Mouse (Mus musculus) neural tube, embryonic 15.5 days (tissue): ENCODE measurements around the gene Slc43a3. TPM values are rescaled to one million over a fixed set of nuclear protein-coding genes. Genes with fewer than 3 reads are reported as not detected.

Experiments used
- ATAC-seq: fragments of 200-750 bp; cut with Nextera tagmentation; 2 replicates; pipeline ENCODE4 v1.8.0; 2017; ENCODE audit warnings: mild to moderate bottlenecking, moderate TSS enrichment, moderate library complexity; ENCODE audit not compliant: low FRiP score
- H3K27ac ChIP-seq: fragments of 300-500 bp; sonication (generic); replicated peaks from 2 replicates; pipeline ENCODE4 v1.5.1; 2015; ENCODE audit warnings: mild to moderate bottlenecking, inconsistent platforms
- H3K27me3 ChIP-seq: fragments of 300-500 bp; sonication (generic); replicated peaks from 2 replicates; pipeline ENCODE4 v1.6.1; 2015; ENCODE audit warnings: inconsistent platforms
- H3K36me3 ChIP-seq: fragments of 300-500 bp; sonication (generic); 2 replicates; pipeline ENCODE4 v1.6.1; 2015; ENCODE audit warnings: inconsistent platforms
- H3K4me1 ChIP-seq: fragments of 300-500 bp; sonication (generic); 2 replicates; pipeline ENCODE4 v1.6.1; 2015; ENCODE audit warnings: inconsistent platforms
- H3K4me2 ChIP-seq: fragments of 300-500 bp; sonication (generic); 2 replicates; pipeline ENCODE4 v1.6.1; 2015; ENCODE audit warnings: inconsistent platforms, mild to moderate bottlenecking, moderate library complexity
- H3K4me3 ChIP-seq: fragments of 300-500 bp; sonication (generic); replicated peaks from 2 replicates; pipeline ENCODE4 v1.5.1; 2015; ENCODE audit warnings: mild to moderate bottlenecking, inconsistent platforms
- H3K9ac ChIP-seq: fragments of 300-500 bp; sonication (generic); replicated peaks from 2 replicates; pipeline ENCODE4 v1.6.1; 2015; ENCODE audit warnings: mild to moderate bottlenecking, inconsistent platforms
- H3K9me3 ChIP-seq: fragments of 300-500 bp; sonication (generic); replicated peaks from 2 replicates; pipeline ENCODE4 v1.6.1; 2016; ENCODE audit warnings: inconsistent platforms
- WGBS: fragments of 180-500 bp; shearing (Covaris S2); methylation state at CpG from one replicate; pipeline ENCODE4 v1.1.7; 2015; ENCODE audit warnings: mixed read lengths; 5-methylcytosine and 5-hydroxymethylcytosine counted together
- polyA plus RNA-seq: library from polyadenylated mRNA; unstranded; fragments of >200 nt; fragmentation: Nextera tagmentation; extraction: Ambion mirVana; gene quantifications from 2 replicates; pipeline ENCODE4 v1.2.1, GENCODE M21; 2015

Gene Slc43a3
- polyA plus RNA-seq, 1 experiment from 2014 or later: 5.7 TPM

GRCm38 (mm10) chr2:84958588-84959264, 22.3 kb downstream of the Slc43a3 start:
- H3K36me3 ChIP-seq: no peaks in the 10 kb centered on the region

GRCm38 (mm10) chr2:84961300-84961699, 24.9 kb downstream of the Slc43a3 start:
- no peaks in the 10 kb centered on the region for H3K4me1 ChIP-seq
- H3K4me3 ChIP-seq: no peak overlapping the region
- H3K27me3 ChIP-seq: no peaks in the 10 kb centered on the region
- WGBS: 70% methylated on average over 2 of the region's 2 CpGs
- ATAC-seq: no peak
- no peak overlapping the region for H3K27ac ChIP-seq
- no peaks in the 10 kb centered on the region for H3K36me3 ChIP-seq
- no peak overlapping the region for H3K9ac ChIP-seq
- H3K4me2 ChIP-seq: no peak overlapping the region
- H3K9me3 ChIP-seq: no peaks in the 10 kb centered on the region

More at GRCm38 (mm10) chr2:84958588-84959264, 22.3 kb downstream of the Slc43a3 start:
- no peak overlapping the region for H3K4me2 ChIP-seq
- H3K9me3 ChIP-seq: no peaks in the 10 kb centered on the region
- H3K9ac ChIP-seq: no peak overlapping the region
- H3K4me1 ChIP-seq: no peaks in the 10 kb centered on the region
- H3K4me3 ChIP-seq: no peak overlapping the region
- no peak for ATAC-seq
- H3K27me3 ChIP-seq: no peaks in the 10 kb centered on the region
- WGBS: 90% methylated on average over 11 of the region's 11 CpGs
- no peak overlapping the region for H3K27ac ChIP-seq

DNA sequence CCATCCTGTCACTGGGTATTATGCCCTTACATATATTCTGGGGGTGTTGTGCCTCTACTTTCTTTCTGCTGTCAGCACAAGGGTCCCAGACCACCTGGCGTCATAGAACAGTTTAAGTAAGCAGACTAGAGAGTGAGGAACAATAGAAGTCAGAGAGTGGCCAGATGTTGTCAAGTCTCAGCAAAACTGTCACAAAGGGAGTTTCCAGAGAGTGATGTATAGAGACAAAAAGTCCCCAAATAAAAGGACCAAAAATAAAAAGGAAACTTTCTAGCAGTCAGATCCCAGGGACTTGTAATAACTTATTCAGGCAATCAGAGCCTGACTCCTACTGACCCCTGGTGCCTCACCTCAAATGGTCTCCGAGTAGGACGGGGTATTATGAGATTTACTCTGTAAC, 25.5 kb downstream of the Slc43a3 start:
- H3K4me1 ChIP-seq: no peaks in the 10 kb centered on the region
- no peak for ATAC-seq
- H3K9me3 ChIP-seq: no peaks in the 10 kb centered on the region
- no peaks in the 10 kb centered on the region for H3K36me3 ChIP-seq
- no peaks in the 10 kb centered on the region for H3K27me3 ChIP-seq
- H3K9ac ChIP-seq: no peak overlapping the region
- H3K4me3 ChIP-seq: no peak overlapping the region
- H3K27ac ChIP-seq: no peak overlapping the region
- WGBS: 76% methylated on average over 3 of the region's 3 CpGs
- no peak overlapping the region for H3K4me2 ChIP-seq

- no peaks in the 10 kb centered on the region for H3K36me3 ChIP-seq
- no peak overlapping the region for H3K9ac ChIP-seq
- no peak overlapping the region for H3K27ac ChIP-seq
- no peaks in the 10 kb centered on the region for H3K4me1 ChIP-seq
- ATAC-seq: no peak
- H3K4me2 ChIP-seq: no peak overlapping the region
- H3K4me3 ChIP-seq: no peak overlapping the region
- no peaks in the 10 kb centered on the region for H3K27me3 ChIP-seq
- WGBS: 28% methylated on average over 6 of the region's 6 CpGs
- H3K9me3 ChIP-seq: no peaks in the 10 kb centered on the region
Observed at GRCm38 (mm10) chr2:84962906-84963507, 26.6 kb downstream of the Slc43a3 start.

DNA sequence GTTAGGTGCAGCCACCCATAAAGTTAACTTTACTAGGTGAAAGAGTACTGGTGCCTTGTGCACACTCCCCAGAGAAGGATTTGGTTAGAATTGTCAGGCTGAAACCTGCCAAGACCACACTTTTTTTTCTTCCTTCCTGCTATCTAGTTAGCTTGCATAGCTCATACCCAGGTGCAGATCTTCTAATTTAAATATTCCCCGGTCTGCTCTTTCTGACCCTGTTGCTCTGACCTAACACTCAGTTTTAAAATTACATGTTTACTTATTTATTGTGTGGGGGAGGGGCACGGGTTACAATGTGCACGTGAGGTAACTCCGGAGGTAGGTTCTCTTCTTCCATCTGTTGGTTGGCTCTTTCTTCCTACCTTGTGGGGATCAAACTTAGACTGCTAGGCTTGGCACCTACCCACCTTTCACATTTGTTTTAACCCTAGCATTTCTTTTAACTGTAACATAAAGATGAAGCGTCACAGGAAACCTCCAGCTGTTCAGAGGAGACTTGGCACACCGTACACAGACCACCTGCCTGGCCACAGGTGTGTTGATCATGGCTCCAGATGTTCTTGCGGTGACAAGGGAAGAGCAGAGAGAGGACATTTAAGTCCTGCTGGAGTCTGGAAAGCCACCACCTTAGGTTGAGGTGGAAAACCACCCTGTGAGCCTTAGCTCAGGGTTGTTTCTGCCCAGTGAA, 27.9 kb downstream of the Slc43a3 start:
- ATAC-seq: no peak
- Histone ChIP-seq H3K9me3 (no peaks in the 10 kb centered on the region), H3K27ac (no peak overlapping the region), H3K4me2 (no peak overlapping the region), H3K4me3 (no peak overlapping the region), H3K36me3 (no peaks in the 10 kb centered on the region), H3K9ac (no peak overlapping the region), H3K4me1 (no peaks in the 10 kb centered on the region), H3K27me3 (no peaks in the 10 kb centered on the region)
- 88% methylated on average over 7 of the region's 7 CpGs for WGBS

DNA sequence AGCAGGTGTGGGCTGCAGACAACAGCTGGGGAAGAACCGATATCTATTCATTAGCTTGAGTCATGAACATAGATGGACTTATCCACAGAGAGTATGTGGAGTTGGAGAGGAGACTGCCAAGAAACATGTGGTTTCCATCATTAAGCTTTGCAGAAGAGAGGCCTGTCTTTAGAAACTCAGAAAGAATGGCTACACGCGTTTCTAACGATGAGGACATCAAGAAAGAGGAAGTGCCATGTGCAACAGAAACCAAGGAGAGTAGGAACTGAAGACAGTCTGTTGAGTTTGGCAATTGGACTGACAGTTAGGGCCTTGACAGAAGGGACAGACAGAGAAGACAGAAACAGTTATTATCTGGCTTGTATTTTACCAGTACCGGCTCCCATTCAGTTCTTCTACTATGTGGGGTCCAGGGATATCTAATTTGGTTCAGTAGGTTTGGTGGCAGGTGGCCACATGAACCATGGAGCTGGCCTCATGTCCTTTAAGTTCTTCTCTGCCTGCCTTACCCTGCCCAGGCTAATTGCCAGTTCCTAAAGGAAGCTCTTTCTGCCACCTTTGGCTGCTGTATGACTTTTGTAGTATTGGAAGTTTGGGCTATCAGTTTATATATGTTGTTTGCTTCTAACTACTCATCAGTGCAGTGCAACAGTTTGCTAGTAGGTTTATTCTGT, 31.1 kb downstream of the Slc43a3 start:
- H3K4me1 ChIP-seq: no peaks in the 10 kb centered on the region
- H3K4me3 ChIP-seq: no peak overlapping the region
- no peaks in the 10 kb centered on the region for H3K27me3 ChIP-seq
- H3K36me3 ChIP-seq: no peaks in the 10 kb centered on the region
- no peaks in the 10 kb centered on the region for H3K9me3 ChIP-seq
- no peak for ATAC-seq
- no peak overlapping the region for H3K27ac ChIP-seq
- no peak overlapping the region for H3K9ac ChIP-seq
- H3K4me2 ChIP-seq: no peak overlapping the region
- 89% methylated on average over 5 of the region's 5 CpGs for WGBS

GRCm38 (mm10) chr2:84975580-84975979, 39.2 kb downstream of the Slc43a3 start:
- Histone ChIP-seq H3K9me3 (no peaks in the 10 kb centered on the region), H3K4me1 (no peaks in the 10 kb centered on the region), H3K27ac (no peak overlapping the region), H3K9ac (no peak overlapping the region), H3K27me3 (no peaks in the 10 kb centered on the region), H3K36me3 (no peaks in the 10 kb centered on the region), H3K4me2 (no peak overlapping the region), H3K4me3 (no peak overlapping the region)
- no peak for ATAC-seq
- 91% methylated on average over 2 of the region's 2 CpGs for WGBS

- no peak within 1 kb of the TSS for H3K9ac ChIP-seq
- ATAC-seq: no peak
Observed at GRCm38 (mm10) chr2:84980188-84980587, 43.8 kb downstream of the Slc43a3 start, which contains the start of gene Prg2. Gene Prg2 (plus strand): TSS chr2:84980461.

DNA sequence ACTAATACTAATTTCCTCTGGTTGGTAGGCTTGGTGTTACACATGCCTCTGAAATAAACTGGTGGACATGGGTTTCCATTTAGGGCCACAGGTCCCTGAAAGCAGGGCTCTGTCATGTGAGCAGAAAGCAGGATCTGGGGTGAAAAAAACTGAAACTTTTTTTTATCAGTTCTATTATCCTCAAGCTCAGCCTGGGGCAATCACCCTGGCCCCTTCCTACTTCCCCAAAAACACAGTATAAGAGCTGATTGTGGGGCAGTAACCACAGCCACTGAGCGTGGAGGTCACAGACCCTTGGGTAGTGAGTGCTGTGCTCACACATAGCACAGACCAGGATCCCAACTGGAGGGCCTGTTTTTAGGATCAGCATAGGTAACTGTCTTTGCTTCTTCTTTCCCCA, 51.6 kb downstream of the Slc43a3 start, which contains the start of gene Prg3:
Prg3 (plus strand) TSS at position 286 of the 400 bp plus-strand sequence.
- no peaks in the 10 kb centered on the region for H3K36me3 ChIP-seq
- no peak within 1 kb of the TSS for H3K27ac ChIP-seq
- H3K4me3 ChIP-seq: no peak within 1 kb of the TSS
- 67% methylated on average over 1 of the region's 1 CpGs for WGBS
- H3K9me3 ChIP-seq: no peaks in the 10 kb centered on the region
- no peak within 1 kb of the TSS for H3K4me2 ChIP-seq
- no peaks in the 10 kb centered on the region for H3K27me3 ChIP-seq
- no peaks in the 10 kb centered on the region for H3K4me1 ChIP-seq
- ATAC-seq: no peak
- no peak within 1 kb of the TSS for H3K9ac ChIP-seq

More at GRCm38 (mm10) chr2:84980188-84980587, 43.8 kb downstream of the Slc43a3 start, which contains the start of gene Prg2:
- Histone ChIP-seq H3K4me1 (no peaks in the 10 kb centered on the region), H3K27ac (no peak within 1 kb of the TSS), H3K27me3 (no peaks in the 10 kb centered on the region), H3K36me3 (no peaks in the 10 kb centered on the region), H3K4me2 (no peak within 1 kb of the TSS), H3K9me3 (no peaks in the 10 kb centered on the region), H3K4me3 (no peak within 1 kb of the TSS)
- 58% methylated on average over 1 of the region's 1 CpGs for WGBS

DNA sequence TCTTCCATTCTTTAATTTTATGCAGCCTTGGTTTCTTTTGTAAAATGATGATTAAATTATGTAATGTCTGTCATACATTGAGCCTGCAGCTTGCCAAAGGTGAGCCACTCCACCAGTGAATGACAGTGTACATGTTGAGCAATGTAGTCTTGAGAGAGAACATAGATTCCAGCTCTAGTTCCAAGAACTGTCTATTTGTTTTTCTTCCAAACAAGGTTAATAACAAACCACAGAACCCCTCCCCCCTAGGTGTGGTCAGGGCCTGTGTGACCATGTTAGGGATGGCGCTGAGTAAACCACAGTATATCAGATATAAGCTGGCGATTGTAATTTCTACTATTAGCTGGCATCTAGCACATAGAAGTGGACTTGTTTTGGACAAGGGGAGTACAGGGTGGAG, 60.0 kb downstream of the Slc43a3 start:
- no peaks in the 10 kb centered on the region for H3K9me3 ChIP-seq
- no peak overlapping the region for H3K27ac ChIP-seq
- no peak overlapping the region for H3K4me2 ChIP-seq
- H3K36me3 ChIP-seq: no peaks in the 10 kb centered on the region
- H3K4me3 ChIP-seq: no peak overlapping the region
- no peak overlapping the region for H3K9ac ChIP-seq
- H3K27me3 ChIP-seq: no peaks in the 10 kb centered on the region
- no peaks in the 10 kb centered on the region for H3K4me1 ChIP-seq
- no peak for ATAC-seq
- 91% methylated on average over 2 of the region's 2 CpGs for WGBS

- Histone ChIP-seq H3K36me3 (no peaks in the 10 kb centered on the region), H3K4me1 (no peaks in the 10 kb centered on the region), H3K4me2 (no peak overlapping the region), H3K4me3 (no peak overlapping the region), H3K27ac (no peak overlapping the region), H3K9me3 (no peaks in the 10 kb centered on the region), H3K27me3 (no peaks in the 10 kb centered on the region), H3K9ac (no peak overlapping the region)
- no peak for ATAC-seq
- 86% methylated on average over 3 of the region's 3 CpGs for WGBS
Observed at GRCm38 (mm10) chr2:84999486-85000181, 63.3 kb downstream of the Slc43a3 start.
